Mouse (Mus musculus) frontal cortex, adult (tissue): ENCODE results near the gene Btg3.
"Not testable (repeated sequence)": the region's sequence is repeated elsewhere in the genome, so short reads cannot be mapped to it uniquely, and the experiment has no call there.

ENCODE experiments used
- ATAC-seq: cut with Nextera tagmentation; 2 replicates; pipeline ENCODE4 v1.9.2; 2017; ENCODE audit warnings: mild to moderate bottlenecking, moderate library complexity, mixed read lengths; ENCODE audit not compliant: low TSS enrichment

Gene Btg3

GRCm38 (mm10) chr16:78376745-78377570, at the start of gene Btg3:
TSS of gene Btg3 (minus strand) at chr16:78377192.
- peak; percentile 91 for ATAC-seq

- peak; percentile 82 for ATAC-seq
Observed at GRCm38 (mm10) chr16:78417733-78418132, 40.7 kb upstream of the Btg3 start.

- no peak for ATAC-seq
Observed at GRCm38 (mm10) chr16:78416500-78416899, 39.5 kb upstream of the Btg3 start.

- ATAC-seq: no peak
Observed at GRCm38 (mm10) chr16:78409991-78410390, 33.0 kb upstream of the Btg3 start.

- ATAC-seq: peak; percentile 80
Observed at GRCm38 (mm10) chr16:78407855-78408254, 30.9 kb upstream of the Btg3 start.

GRCm38 (mm10) chr16:78406657-78407056, 29.7 kb upstream of the Btg3 start:
- ATAC-seq: no peak

GRCm38 (mm10) chr16:78402316-78402715, 25.3 kb upstream of the Btg3 start:
- no peak for ATAC-seq

GRCm38 (mm10) chr16:78399423-78399822, 22.4 kb upstream of the Btg3 start:
- no peak for ATAC-seq

GRCm38 (mm10) chr16:78398734-78399133, 21.7 kb upstream of the Btg3 start:
- no peak for ATAC-seq

GRCm38 (mm10) chr16:78391354-78391753, 14.4 kb upstream of the Btg3 start:
- ATAC-seq: no peak

- ATAC-seq: no peak
Observed at GRCm38 (mm10) chr16:78389986-78390385, 13.0 kb upstream of the Btg3 start.

GRCm38 (mm10) chr16:78389122-78389521, 12.1 kb upstream of the Btg3 start:
- no peak for ATAC-seq

- no peak for ATAC-seq
Observed at GRCm38 (mm10) chr16:78378493-78378892, 1.5 kb upstream of the Btg3 start.

- peak; percentile 21 for ATAC-seq
Observed at GRCm38 (mm10) chr16:78375821-78376691, 936 bp downstream of the Btg3 start.

- peak; percentile 41; the same call in 1 of the 2 replicates for ATAC-seq
Observed at GRCm38 (mm10) chr16:78375222-78375621, 1.8 kb downstream of the Btg3 start.

GRCm38 (mm10) chr16:78373743-78374142, 3.2 kb downstream of the Btg3 start:
- no peak for ATAC-seq

GRCm38 (mm10) chr16:78372786-78373185, 4.2 kb downstream of the Btg3 start:
- ATAC-seq: no peak

GRCm38 (mm10) chr16:78371491-78372046, 5.4 kb downstream of the Btg3 start:
- no peak for ATAC-seq

GRCm38 (mm10) chr16:78364554-78364953, 12.4 kb downstream of the Btg3 start:
- ATAC-seq: not testable (repeated sequence)

GRCm38 (mm10) chr16:78361466-78361865, 15.5 kb downstream of the Btg3 start:
- ATAC-seq: no peak

- peak; percentile 62; the same call in 1 of the 2 replicates for ATAC-seq
Observed at GRCm38 (mm10) chr16:78357757-78358156, 19.2 kb downstream of the Btg3 start.

GRCm38 (mm10) chr16:78347328-78347926, 29.6 kb downstream of the Btg3 start:
- ATAC-seq: no peak
